Mouse (Mus musculus): ENCODE measurements around the gene Glb1.
"Not testable (repeated sequence)": the region's sequence is repeated elsewhere in the genome, so short reads cannot be mapped to it uniquely, and the experiment has no call there.

Gene Glb1

GRCm38 (mm10) chr9:114400949-114401684 is at the start of gene Glb1, which contains the start of gene Tmppe:
TSS of gene Glb1 (plus strand) at chr9:114401076.
TSS of gene Tmppe (plus strand) at chr9:114401105.
- peak; percentile 90 for DNase-seq (ENCODE audit: low read depth, low spot score)

GRCm38 (mm10) chr9:114367783-114368470 is 32.9 kb upstream of the Glb1 start:
- peak; percentile 65 for DNase-seq (ENCODE audit: low read depth, low spot score)

- DNase-seq (ENCODE audit: low read depth, low spot score), result no peak
Observed at GRCm38 (mm10) chr9:114368471-114368858, 32.4 kb upstream of the Glb1 start.

GRCm38 (mm10) chr9:114369389-114369788 is 31.5 kb upstream of the Glb1 start:
- peak; percentile 26 for DNase-seq (ENCODE audit: low read depth, low spot score)

GRCm38 (mm10) chr9:114371717-114372116 is 29.2 kb upstream of the Glb1 start:
- peak; percentile 41 for DNase-seq (ENCODE audit: low read depth, low spot score)

- no peak for DNase-seq (ENCODE audit: low read depth, low spot score)
Observed at GRCm38 (mm10) chr9:114375276-114375962, 25.5 kb upstream of the Glb1 start.

- no peak for DNase-seq (ENCODE audit: low read depth, low spot score)
Observed at GRCm38 (mm10) chr9:114377168-114377567, 23.7 kb upstream of the Glb1 start.

GRCm38 (mm10) chr9:114379871-114380270 is 21.0 kb upstream of the Glb1 start:
- no peak for DNase-seq (ENCODE audit: low read depth, low spot score)

- peak; percentile 72 for DNase-seq (ENCODE audit: low read depth, low spot score)
Observed at GRCm38 (mm10) chr9:114380881-114381733, 19.8 kb upstream of the Glb1 start.

GRCm38 (mm10) chr9:114382936-114383710 is 17.8 kb upstream of the Glb1 start:
- DNase-seq (ENCODE audit: low read depth, low spot score), result no peak

- no peak for DNase-seq (ENCODE audit: low read depth, low spot score)
Observed at GRCm38 (mm10) chr9:114384691-114385090, 16.2 kb upstream of the Glb1 start.

GRCm38 (mm10) chr9:114385160-114385559 is 15.7 kb upstream of the Glb1 start:
- DNase-seq (ENCODE audit: low read depth, low spot score), result no peak

GRCm38 (mm10) chr9:114387086-114387485 is 13.8 kb upstream of the Glb1 start:
- DNase-seq (ENCODE audit: low read depth, low spot score), result no peak

GRCm38 (mm10) chr9:114388288-114388687 is 12.6 kb upstream of the Glb1 start:
- no peak for DNase-seq (ENCODE audit: low read depth, low spot score)

- DNase-seq (ENCODE audit: low read depth, low spot score), result no peak
Observed at GRCm38 (mm10) chr9:114388701-114389370, 12.0 kb upstream of the Glb1 start.

GRCm38 (mm10) chr9:114389371-114389904 is 11.4 kb upstream of the Glb1 start:
- peak; percentile 63 for DNase-seq (ENCODE audit: low read depth, low spot score)

GRCm38 (mm10) chr9:114389905-114390748 is 10.7 kb upstream of the Glb1 start, which contains the start of gene Crtap:
TSS of gene Crtap (minus strand) at chr9:114390675.
- DNase-seq (ENCODE audit: low read depth, low spot score), result peak; percentile 83

GRCm38 (mm10) chr9:114390749-114391075 is 10.2 kb upstream of the Glb1 start:
- no peak for DNase-seq (ENCODE audit: low read depth, low spot score)

- not testable (repeated sequence) for DNase-seq (ENCODE audit: low read depth, low spot score)
Observed at GRCm38 (mm10) chr9:114394136-114394535, 6.7 kb upstream of the Glb1 start.

Measured in CD4-positive, CD25-positive, alpha-beta regulatory T cell, adult 2 months (primary cell).